Mouse (Mus musculus): ENCODE measurements around the gene Drap1.

DNA sequence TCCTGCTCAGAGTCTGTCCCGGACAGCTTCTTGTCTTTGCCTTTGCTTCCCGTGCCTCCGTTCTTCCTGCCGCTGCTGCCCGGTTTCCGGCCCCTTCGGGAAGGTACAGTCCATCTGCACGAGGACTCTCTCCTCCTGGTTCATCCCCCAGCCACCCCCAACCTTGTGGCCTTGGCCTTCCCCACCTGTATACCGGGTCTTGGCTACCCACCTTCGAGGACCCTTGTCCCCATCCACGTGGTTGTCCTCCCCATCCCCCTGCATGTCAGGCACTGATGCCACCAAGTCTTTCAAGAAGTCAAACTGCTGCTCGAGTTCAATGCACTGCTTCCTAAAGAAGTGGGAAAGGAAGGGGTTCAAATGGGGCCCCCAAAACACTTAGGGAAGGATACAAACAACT, 1.2 kb downstream of the Drap1 start:
- TF ChIP-seq CTCF (IDR thresholded peaks at IDR 0.05; ENCODE audit: control insufficient read depth, insufficient read depth, low read length) = no peak
- no peak for TF ChIP-seq POLR2A (IDR thresholded peaks at IDR 0.05; ENCODE audit: borderline replicate concordance, control insufficient read depth, low read depth, low read length)

Measured in bone marrow, adult 2 months (tissue).